Mouse (Mus musculus) thymus, adult 2 months (tissue): Measurements from ENCODE around the gene Serpina1e. TPM values are rescaled to one million over a fixed set of nuclear protein-coding genes. Genes with fewer than 3 reads are reported as not detected.
"Not testable (repeated sequence)": the region's sequence is repeated elsewhere in the genome, so short reads cannot be mapped to it uniquely, and the experiment has no call there.

Experiments
- DNase-seq: peaks from one replicate; pipeline ENCODE4 v3.0.0; 2021
- H3K27ac ChIP-seq: fragments of 200-500 bp; 2 replicates; pipeline ENCODE4 v1.5.1; 2012; ENCODE audit warnings: low read length, control low read depth; ENCODE audit not compliant: control insufficient read depth, insufficient read depth
- H3K27me3 ChIP-seq: fragments of 200-500 bp; 2 replicates; pipeline ENCODE4 v1.6.1; 2012; ENCODE audit warnings: mild to moderate bottlenecking, low read length, moderate library complexity, mixed read lengths; ENCODE audit not compliant: control insufficient read depth, insufficient read depth
- H3K36me3 ChIP-seq: fragments of 200-500 bp; 2 replicates; pipeline ENCODE4 v1.6.1; 2012; ENCODE audit warnings: mild to moderate bottlenecking, low read length, moderate library complexity; ENCODE audit not compliant: control insufficient read depth, insufficient read depth
- H3K4me1 ChIP-seq: fragments of 200-500 bp; replicated peaks from 2 replicates; pipeline ENCODE4 v1.6.1; 2012; ENCODE audit warnings: low read length; ENCODE audit not compliant: control insufficient read depth, insufficient read depth
- H3K4me3 ChIP-seq: fragments of 200-500 bp; 2 replicates; pipeline ENCODE4 v1.5.1; 2012; ENCODE audit warnings: mild to moderate bottlenecking, low read length, control low read depth, moderate library complexity; ENCODE audit not compliant: control insufficient read depth, insufficient read depth
- CTCF ChIP-seq: fragments of 200-500 bp; IDR thresholded peaks from 2 replicates; pipeline ENCODE4 v1.5.1; 2012; ENCODE audit warnings: mild to moderate bottlenecking, control low read depth, low read length, moderate library complexity, borderline replicate concordance; ENCODE audit not compliant: control insufficient read depth, poor library complexity, insufficient read depth; ENCODE audit errors: extremely low read depth
- POLR2A ChIP-seq: fragments of 200-500 bp; IDR thresholded peaks from 2 replicates; pipeline ENCODE4 v1.6.1; 2012; ENCODE audit warnings: mild to moderate bottlenecking, low read length, control low read depth, moderate library complexity; ENCODE audit not compliant: control insufficient read depth, poor library complexity, insufficient read depth; ENCODE audit errors: extremely low read depth
- WGBS: fragments of 180-500 bp; shearing (Covaris S2); methylation state at CpG from one replicate; pipeline ENCODE4 v1.1.7; 2018; 5-methylcytosine and 5-hydroxymethylcytosine counted together
- polyA plus RNA-seq: library from polyadenylated mRNA; depleted of rRNA; stranded (reverse); fragments of >200 nt; gene quantifications from 2 replicates; pipeline ENCODE4 v1.2.3, GENCODE M21; 2012; rRNA removed

The Serpina1e gene
- polyA plus RNA-seq, 1 experiment = 0.09 TPM

- no peaks in the 10 kb centered on the region for H3K36me3 ChIP-seq
- no peak overlapping the region for H3K4me3 ChIP-seq
- H3K4me1 ChIP-seq = no peaks in the 10 kb centered on the region
- WGBS = 89% methylated on average over 4 of the region's 4 CpGs
- TF ChIP-seq POLR2A = no peak
- no peak for TF ChIP-seq CTCF
- no peak for DNase-seq
- H3K27me3 ChIP-seq = no peaks in the 10 kb centered on the region
- no peak overlapping the region for H3K27ac ChIP-seq
These were observed 12.5 kb downstream of the Serpina1e start for GRCm38 (mm10) chr12:103946243-103946642.

- H3K4me1 ChIP-seq, DNase-seq, H3K27ac ChIP-seq, H3K27me3 ChIP-seq, H3K36me3 ChIP-seq, H3K4me3 ChIP-seq: not testable (repeated sequence)
- WGBS = 95% methylated on average over 12 of the region's 16 CpGs
These were observed 49.6 kb downstream of the Serpina1e start for GRCm38 (mm10) chr12:103909181-103909580.

GRCm38 (mm10) chr12:103907746-103908145 lies 51.0 kb downstream of the Serpina1e start:
- 35% methylated on average over 1 of the region's 1 CpGs for WGBS
- not testable (repeated sequence) for H3K27ac ChIP-seq, H3K27me3 ChIP-seq, H3K4me1 ChIP-seq, DNase-seq, H3K4me3 ChIP-seq, H3K36me3 ChIP-seq

- DNase-seq, H3K36me3 ChIP-seq, H3K4me1 ChIP-seq, H3K27me3 ChIP-seq, H3K4me3 ChIP-seq, H3K27ac ChIP-seq: not testable (repeated sequence)
- 93% methylated on average over 4 of the region's 4 CpGs for WGBS
These were observed 53.9 kb downstream of the Serpina1e start, which contains the start of gene Serpina1c for GRCm38 (mm10) chr12:103904837-103905340. Gene Serpina1c (minus strand): TSS chr12:103904887.

- H3K4me1 ChIP-seq, H3K27me3 ChIP-seq, H3K36me3 ChIP-seq, DNase-seq, H3K4me3 ChIP-seq, H3K27ac ChIP-seq: not testable (repeated sequence)
- WGBS = 91% methylated on average over 3 of the region's 3 CpGs
These were observed 56.8 kb downstream of the Serpina1e start for GRCm38 (mm10) chr12:103901929-103902328.

Other genes starting within 250 kb of the Serpina1e start
- 0.13 and 10.8 TPM in 2 replicates for gene Serpina1d, start 185.4 kb downstream of the Serpina1e start, polyA plus RNA-seq
- 1.6 and 15.5 TPM in 2 replicates for gene Serpina1b, start 128.6 kb downstream of the Serpina1e start, polyA plus RNA-seq
- 1.1 and 10.4 TPM in 2 replicates for gene Serpina1a, start 95.4 kb downstream of the Serpina1e start, polyA plus RNA-seq
- 0.13 and 15.1 TPM in 2 replicates for gene Serpina1c, start 54.1 kb downstream of the Serpina1e start, polyA plus RNA-seq
- gene Serpina11, start 31.0 kb upstream of the Serpina1e start, polyA plus RNA-seq = 0.84 TPM in 2 replicates
- 0.39 and 0.78 TPM in 2 replicates for gene Serpina9, start 54.8 kb upstream of the Serpina1e start, polyA plus RNA-seq
- 0.15 TPM in 2 replicates for gene Serpina12, start 85.5 kb upstream of the Serpina1e start, polyA plus RNA-seq
- gene Serpina5, start 142.1 kb upstream of the Serpina1e start, polyA plus RNA-seq = 0.05 TPM in 1 of 2 replicates, not detected in the other
- 0.10 TPM in 1 of 2 replicates, not detected in the other for gene Serpina3a, start 153.7 kb upstream of the Serpina1e start, polyA plus RNA-seq
- 0.09 and 0.19 TPM in 2 replicates for gene Serpina3b, start 169.0 kb upstream of the Serpina1e start, polyA plus RNA-seq
- gene Serpina3c, start 194.9 kb upstream of the Serpina1e start, polyA plus RNA-seq = 0.91 and 1.7 TPM in 2 replicates